8 mouse cellular contexts compared by ENCODE assay signal in genomic region chr11:44617734-44618586, GRCm38 (mm10). TPM values are rescaled to one million over a fixed set of nuclear protein-coding genes. Genes with fewer than 3 reads are reported as not detected.
DNase-seq lines count a peak whose midpoint lies in the region; ATAC-seq and TF ChIP-seq lines count a peak whose summit lies in the region.

No protein-coding gene starts in this region.

- 0 out of 2 replicates have a peak, but pooled peaks cover 2% of the 10 kb centered on the region for H3K9me3 ChIP-seq in forebrain, embryonic 16.5 days (ENCODE audit: control insufficient read depth, low read length)
- H3K9me3 ChIP-seq in hindbrain, embryonic 12.5 days (replicated peaks), result no peaks in the 10 kb centered on the region
- no peaks in the 10 kb centered on the region for H3K9me3 ChIP-seq in limb, embryonic 14.5 days (ENCODE audit: control insufficient read depth, low read length)

- TF ChIP-seq POLR2A in limb, embryonic 14.5 days (IDR thresholded peaks at IDR 0.05; ENCODE audit: borderline replicate concordance, extremely low read depth, insufficient read depth, insufficient read length), result no peak
- TF ChIP-seq POLR2A in myocyte (IDR thresholded peaks at IDR 0.05; ENCODE audit: insufficient read length, low read depth), result peak; percentile 59

- peak overlapping the region; percentile 65 for H3K9ac ChIP-seq in forebrain, embryonic 16.5 days (replicated peaks; ENCODE audit: low read depth, low read length)
- H3K9ac ChIP-seq in hindbrain, embryonic 12.5 days, result peak overlapping the region; percentile 90
- H3K9ac ChIP-seq in limb, embryonic 14.5 days (ENCODE audit: low read depth, low read length, severe bottlenecking), result peak overlapping the region; percentile 96

- no peak for DNase-seq in frontal cortex, adult 2 months (ENCODE audit: extremely low spot score in 1 of 2, low spot score in 1 of 2)
- peak; percentile 66 for DNase-seq in cerebellum, adult 11-12 months
- peak; percentile 32 for DNase-seq in limb, embryonic 14.5 days (ENCODE audit: low spot score)
- DNase-seq in thymus, postnatal 0 days (ENCODE audit: low spot score), result peak; percentile 44

- H3K4me3 ChIP-seq in forebrain, embryonic 16.5 days (replicated peaks; ENCODE audit: low read length), result peak overlapping the region; percentile 52
- H3K4me3 ChIP-seq in hindbrain, embryonic 12.5 days, result peak overlapping the region; percentile 74
- peak overlapping the region; percentile 76 for H3K4me3 ChIP-seq in limb, embryonic 14.5 days (replicated peaks; ENCODE audit: low read length)
- peak overlapping the region; percentile 78 for H3K4me3 ChIP-seq in myocyte

- peak overlapping the region; percentile 76 for H3K27ac ChIP-seq in forebrain, embryonic 16.5 days (ENCODE audit: low read length)
- H3K27ac ChIP-seq in hindbrain, embryonic 12.5 days, result peak overlapping the region; percentile 92
- peak overlapping the region; percentile 99 for H3K27ac ChIP-seq in limb, embryonic 14.5 days (replicated peaks; ENCODE audit: low read depth, low read length)

- 0% methylated on average over 54 of the region's 55 CpGs for WGBS in forebrain, embryonic 16.5 days
- under 1% methylated on average over 55 of the region's 55 CpGs for WGBS in hindbrain, embryonic 12.5 days
- WGBS in limb, embryonic 14.5 days, result under 1% methylated on average over 50 of the region's 55 CpGs

- ATAC-seq in frontal cortex, adult (ENCODE audit: low TSS enrichment), result peak; percentile 64; the same call in 1 of the 2 replicates
- ATAC-seq in forebrain, embryonic 16.5 days, result peak; percentile 56
- peak; percentile 21 for ATAC-seq in hindbrain, embryonic 12.5 days (ENCODE audit: low FRiP score)
- no peak for ATAC-seq in limb, embryonic 14.5 days (ENCODE audit: low FRiP score, low read depth)

- H3K36me3 ChIP-seq in forebrain, embryonic 16.5 days (ENCODE audit: control insufficient read depth, insufficient read depth), result no peaks in the 10 kb centered on the region
- H3K36me3 ChIP-seq in hindbrain, embryonic 12.5 days, result no peaks in the 10 kb centered on the region
- H3K36me3 ChIP-seq in limb, embryonic 14.5 days (ENCODE audit: control insufficient read depth, insufficient read depth, low read length), result peaks cover 10% of the 10 kb centered on the region
- H3K36me3 ChIP-seq in myocyte (ENCODE audit: control insufficient read depth, insufficient read depth), result no peaks in the 10 kb centered on the region

- peak overlapping the region; percentile 26 for H3ac ChIP-seq in myocyte (ENCODE audit: control insufficient read depth, insufficient read length)

- H3K79me2 ChIP-seq in myocyte (ENCODE audit: control insufficient read depth, insufficient read depth), result peaks cover 10% of the 10 kb centered on the region

- peaks cover 65% of the 10 kb centered on the region for H3K27me3 ChIP-seq in forebrain, embryonic 16.5 days (replicated peaks; ENCODE audit: control insufficient read depth, insufficient read depth, low read length)
- peaks cover 36% of the 10 kb centered on the region for H3K27me3 ChIP-seq in hindbrain, embryonic 12.5 days
- H3K27me3 ChIP-seq in limb, embryonic 14.5 days (ENCODE audit: control insufficient read depth, insufficient read depth, low read length), result 0 out of 2 replicates have a peak, but pooled peaks cover 6% of the 10 kb centered on the region
- H3K27me3 ChIP-seq in myocyte (ENCODE audit: control insufficient read depth, insufficient read depth, insufficient read length), result no peaks in the 10 kb centered on the region

- H3K4me2 ChIP-seq in forebrain, embryonic 16.5 days (ENCODE audit: low read length), result peak overlapping the region; percentile 69
- H3K4me2 ChIP-seq in hindbrain, embryonic 12.5 days (replicated peaks), result peak overlapping the region; percentile 86
- H3K4me2 ChIP-seq in limb, embryonic 14.5 days (replicated peaks; ENCODE audit: low read depth, low read length, severe bottlenecking), result peak overlapping the region; percentile 89
- H3K4me2 ChIP-seq in myocyte (ENCODE audit: low read depth), result peak overlapping the region; percentile 92

- H3K4me1 ChIP-seq in forebrain, embryonic 16.5 days (replicated peaks; ENCODE audit: control insufficient read depth, insufficient read depth, low read length), result peaks cover 26% of the 10 kb centered on the region
- peaks cover 46% of the 10 kb centered on the region for H3K4me1 ChIP-seq in hindbrain, embryonic 12.5 days
- H3K4me1 ChIP-seq in limb, embryonic 14.5 days (ENCODE audit: control insufficient read depth, insufficient read depth, low read length), result peaks cover 26% of the 10 kb centered on the region

TF ChIP-seq in myocyte, 11 proteins besides CTCF, POLR2A, EP300 and RAD21:
- peak; percentile 15 for TF ChIP-seq SRF (IDR thresholded peaks at IDR 0.05; ENCODE audit: control insufficient read depth, insufficient read length, low read depth)
- TF ChIP-seq MYOG (IDR thresholded peaks at IDR 0.05; ENCODE audit: control insufficient read depth in 1 of 3, insufficient read depth in 1 of 3, insufficient read length in 2 of 3, low read depth in 2 of 3), result peak in 1 of 3 experiments; percentile 6
- TF ChIP-seq USF1 (IDR thresholded peaks at IDR 0.05; ENCODE audit: low read depth), result no peak
- peak; percentile 38 for TF ChIP-seq POLR2AphosphoS2 (IDR thresholded peaks at IDR 0.05; ENCODE audit: insufficient read length, low read depth)

RNA-seq across cellular contexts. Expression of gene Ebf1, which starts 0.8 kb away (rescaled TPM):
- polyA plus RNA-seq in frontal cortex, adult 2 months (2012; rRNA removed), result 3.3 and 4.4 TPM in 2 replicates
- 33.9 and 43.7 TPM in 2 replicates for polyA plus RNA-seq in forebrain, embryonic 16.5 days (2015; fragmentation: Nextera tagmentation; extraction: Ambion mirVana)
- 111 and 122 TPM in 2 replicates for polyA plus RNA-seq in hindbrain, embryonic 12.5 days (2016; fragmentation: Nextera tagmentation; extraction: Ambion mirVana)
- 42.9 and 60.5 TPM in 2 replicates for polyA plus RNA-seq in limb, embryonic 14.5 days (2012; rRNA removed)
- 71.4 and 85.0 TPM in 2 replicates for polyA plus RNA-seq in limb, embryonic 14.5 days (2014; fragmentation: Nextera tagmentation; extraction: Ambion mirVana)
- 2.7 TPM for polyA plus RNA-seq in myocyte (2012; fragmentation: generic; extraction: Trizol)
- polyA plus RNA-seq in thymus, postnatal 0 days (2015; fragmentation: Nextera tagmentation; extraction: Ambion mirVana), result 3.9 and 4.1 TPM in 2 replicates

Comparison
In these comparisons a context has a peak if more than half of its experiments do, and no peak if none do; other contexts are left out.
1. DNase-seq: peak in cerebellum, adult 11-12 months (single experiment), limb, embryonic 14.5 days (single experiment) and thymus, postnatal 0 days (single experiment); none in frontal cortex, adult 2 months (0 of 2).
2. Peak in every context shown above with its lines, with median percentiles within 50 percentile points of each other: H3K27ac ChIP-seq, H3K4me2 ChIP-seq, H3K4me3 ChIP-seq and H3K9ac ChIP-seq.